Mouse (Mus musculus): ENCODE results near the gene Auts2. TPM values are rescaled to one million over a fixed set of nuclear protein-coding genes. Genes with fewer than 3 reads are reported as not detected.

The Auts2 gene
- polyA plus RNA-seq, 1 experiment = 9.6 TPM

DNA sequence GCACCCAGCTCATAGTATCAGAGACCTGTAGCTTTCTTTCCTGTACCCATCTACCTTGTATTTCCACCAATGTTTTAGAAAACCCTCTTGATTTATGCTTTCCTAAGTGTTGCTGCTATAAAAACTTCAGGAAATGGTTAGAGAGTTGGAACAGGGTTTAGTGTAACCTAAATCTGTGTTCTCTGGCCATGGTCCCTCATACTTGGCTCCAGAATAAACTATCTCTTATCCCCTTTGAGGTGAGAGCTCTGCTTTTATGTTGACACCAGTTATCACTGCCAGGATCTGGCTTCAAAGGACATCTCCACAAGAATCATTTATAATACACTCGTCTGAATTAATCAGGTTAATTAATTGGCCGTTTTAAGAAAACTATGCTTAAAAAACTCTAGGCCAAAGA lies 714.5 kb downstream of the Auts2 start:
- DNase-seq = no peak
- no peaks in the 10 kb centered on the region; the same call in 1 of the 2 replicates for H3K4me1 ChIP-seq (ENCODE audit: control insufficient read depth, insufficient read depth, low read length)
- TF ChIP-seq POLR2A (IDR thresholded peaks at IDR 0.05; ENCODE audit: borderline replicate concordance, extremely low read depth, low read depth, low read length) (no peak), CTCF (IDR thresholded peaks at IDR 0.05; ENCODE audit: insufficient read depth, low read length) (no peak)
- no peak overlapping the region for H3K4me3 ChIP-seq (replicated peaks; ENCODE audit: extremely low read depth, low read depth, low read length)
- WGBS = 54% methylated on average over 2 of the region's 2 CpGs

DNA sequence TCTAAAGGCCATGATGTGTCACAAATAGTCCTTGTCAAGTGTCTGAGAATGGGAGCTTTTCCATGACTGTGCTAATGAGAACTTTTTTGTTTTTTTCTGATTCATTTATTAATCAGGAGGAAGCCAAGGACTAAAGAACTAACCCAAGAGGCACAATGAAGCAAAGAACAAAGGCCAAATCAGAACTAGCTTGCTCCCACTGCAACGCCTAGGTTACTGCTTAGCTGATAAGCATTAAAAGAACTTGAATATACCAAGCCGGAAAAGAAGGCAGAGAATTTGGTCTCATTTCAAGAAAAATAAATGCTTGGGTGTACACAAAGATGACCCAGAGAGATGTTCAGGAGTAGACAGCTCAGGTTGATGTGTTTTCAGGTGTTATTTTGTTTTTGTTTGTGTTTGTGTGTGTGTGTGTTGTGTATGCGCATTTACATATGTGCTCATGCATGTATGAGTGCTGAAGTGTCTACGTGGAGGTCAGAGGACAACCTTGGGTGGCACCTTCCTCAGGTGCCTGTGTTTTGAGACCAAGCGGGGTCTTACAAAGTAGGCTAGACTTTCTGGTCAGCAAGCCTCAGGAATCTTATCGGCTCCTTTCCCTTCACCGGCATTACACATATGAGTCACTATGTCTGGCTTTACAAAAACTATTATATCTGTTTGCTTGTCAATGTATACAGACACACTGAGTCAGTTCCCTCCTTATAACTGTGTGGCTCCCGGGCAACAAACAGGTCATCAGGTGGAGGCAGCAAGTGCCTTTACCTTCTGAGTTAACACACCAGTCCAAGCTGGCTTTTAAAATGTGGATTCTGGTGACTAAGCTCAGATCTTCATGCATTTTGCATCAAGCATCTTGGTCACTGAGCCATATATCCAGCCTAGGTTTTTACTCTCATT lies 716.5 kb downstream of the Auts2 start:
- H3K4me3 ChIP-seq (replicated peaks; ENCODE audit: extremely low read depth, low read depth, low read length) = no peak overlapping the region
- no peak for DNase-seq
- TF ChIP-seq CTCF (IDR thresholded peaks at IDR 0.05; ENCODE audit: insufficient read depth, low read length) (no peak), POLR2A (IDR thresholded peaks at IDR 0.05; ENCODE audit: borderline replicate concordance, extremely low read depth, low read depth, low read length) (no peak)
- WGBS = 88% methylated on average over 8 of the region's 8 CpGs
- H3K4me1 ChIP-seq (ENCODE audit: control insufficient read depth, insufficient read depth, low read length) = no peaks in the 10 kb centered on the region; the same call in 1 of the 2 replicates

- no peak for DNase-seq
- H3K4me1 ChIP-seq (ENCODE audit: control insufficient read depth, insufficient read depth, low read length) = no peaks in the 10 kb centered on the region; the same call in 1 of the 2 replicates
- 80% methylated on average over 3 of the region's 3 CpGs for WGBS
- TF ChIP-seq CTCF (IDR thresholded peaks at IDR 0.05; ENCODE audit: insufficient read depth, low read length) (no peak), POLR2A (IDR thresholded peaks at IDR 0.05; ENCODE audit: borderline replicate concordance, extremely low read depth, low read depth, low read length) (no peak)
- H3K4me3 ChIP-seq (replicated peaks; ENCODE audit: extremely low read depth, low read depth, low read length) = no peak overlapping the region
Observed at GRCm38 (mm10) chr5:131825421-131825820, 717.7 kb downstream of the Auts2 start.

DNA sequence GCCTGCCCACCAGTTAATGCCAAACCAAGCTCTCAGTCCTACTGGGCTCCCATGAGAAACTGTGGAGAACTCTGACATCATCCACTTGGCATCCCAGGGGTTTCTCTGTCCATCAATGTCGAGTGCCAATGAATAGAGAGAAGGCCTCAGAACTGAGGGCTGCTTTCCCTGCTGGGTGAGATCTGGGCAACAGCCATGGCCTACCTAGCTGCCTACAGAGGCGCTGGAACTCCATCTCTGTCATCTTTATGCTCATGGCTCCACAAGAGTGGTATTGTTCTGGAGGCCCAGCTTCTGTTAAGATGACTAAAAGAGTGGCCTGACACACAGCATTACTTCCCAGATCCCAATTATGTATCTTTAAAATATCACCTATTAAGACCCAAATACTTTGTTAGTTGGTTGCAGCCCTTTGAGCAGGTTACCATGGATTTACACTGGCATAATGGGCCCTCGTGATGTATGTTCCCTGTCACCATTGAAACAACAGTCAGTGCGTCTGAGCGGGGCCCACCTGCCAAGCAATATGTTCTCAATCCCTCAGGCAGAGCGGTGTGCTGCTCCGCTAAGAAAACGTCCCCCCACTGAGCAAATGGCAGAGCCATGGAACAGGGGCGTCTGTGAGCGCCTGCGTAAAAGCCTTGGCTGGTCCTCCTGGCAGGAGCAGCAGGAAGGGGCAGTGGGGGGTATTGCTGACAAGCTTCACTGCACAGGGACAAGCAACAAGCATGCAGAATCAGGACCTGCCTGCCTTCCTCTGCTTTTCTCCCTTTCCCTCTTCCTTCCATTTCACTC lies 718.8 kb downstream of the Auts2 start:
- H3K4me1 ChIP-seq (ENCODE audit: control insufficient read depth, insufficient read depth, low read length) = no peaks in the 10 kb centered on the region
- DNase-seq = no peak
- no peak overlapping the region for H3K4me3 ChIP-seq (replicated peaks; ENCODE audit: extremely low read depth, low read depth, low read length)
- TF ChIP-seq POLR2A (IDR thresholded peaks at IDR 0.05; ENCODE audit: borderline replicate concordance, extremely low read depth, low read depth, low read length) (no peak), CTCF (IDR thresholded peaks at IDR 0.05; ENCODE audit: insufficient read depth, low read length) (no peak)
- WGBS = 71% methylated on average over 11 of the region's 11 CpGs

GRCm38 (mm10) chr5:131821461-131821860 lies 721.7 kb downstream of the Auts2 start:
- WGBS = 77% methylated on average over 4 of the region's 4 CpGs
- no peak overlapping the region for H3K4me3 ChIP-seq (replicated peaks; ENCODE audit: extremely low read depth, low read depth, low read length)
- no peak for DNase-seq
- no peaks in the 10 kb centered on the region for H3K4me1 ChIP-seq (ENCODE audit: control insufficient read depth, insufficient read depth, low read length)
- no peak for TF ChIP-seq POLR2A (IDR thresholded peaks at IDR 0.05; ENCODE audit: borderline replicate concordance, extremely low read depth, low read depth, low read length)
- no peak for TF ChIP-seq CTCF (IDR thresholded peaks at IDR 0.05; ENCODE audit: insufficient read depth, low read length)

GRCm38 (mm10) chr5:131819251-131819691 lies 723.9 kb downstream of the Auts2 start:
- WGBS = 76% methylated on average over 15 of the region's 15 CpGs
- peak; percentile 9 for DNase-seq
- Histone ChIP-seq H3K4me3 (replicated peaks; ENCODE audit: extremely low read depth, low read depth, low read length) (no peak overlapping the region), H3K4me1 (ENCODE audit: control insufficient read depth, insufficient read depth, low read length) (no peaks in the 10 kb centered on the region)
- TF ChIP-seq CTCF (IDR thresholded peaks at IDR 0.05; ENCODE audit: insufficient read depth, low read length) (no peak), POLR2A (IDR thresholded peaks at IDR 0.05; ENCODE audit: borderline replicate concordance, extremely low read depth, low read depth, low read length) (no peak)

DNA sequence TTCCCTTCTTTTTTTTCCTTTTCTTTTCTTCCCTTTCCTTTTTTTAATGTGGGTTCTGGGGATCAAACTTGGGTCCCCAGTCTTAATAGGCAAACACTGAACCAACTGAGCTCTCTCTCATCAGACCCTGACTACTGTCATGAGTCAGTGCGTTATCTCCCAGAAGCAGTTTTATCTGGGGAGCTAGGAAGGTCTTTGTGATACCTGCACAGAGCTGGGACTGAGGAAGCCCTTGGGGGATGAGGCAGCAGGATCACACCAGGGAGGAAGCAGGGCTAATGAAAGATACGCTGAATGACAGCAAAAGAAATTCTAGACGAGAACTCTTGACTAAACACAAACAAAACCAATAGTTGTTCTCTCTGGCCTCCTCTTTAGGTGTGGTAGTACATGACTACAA lies 727.6 kb downstream of the Auts2 start:
- Histone ChIP-seq H3K4me3 (replicated peaks; ENCODE audit: extremely low read depth, low read depth, low read length) (no peak overlapping the region), H3K4me1 (ENCODE audit: control insufficient read depth, insufficient read depth, low read length) (0 out of 2 replicates have a peak, but pooled peaks cover 3% of the 10 kb centered on the region)
- no peak for DNase-seq
- WGBS = 77% methylated on average over 3 of the region's 3 CpGs
- TF ChIP-seq CTCF (IDR thresholded peaks at IDR 0.05; ENCODE audit: insufficient read depth, low read length) = no peak
- TF ChIP-seq POLR2A (IDR thresholded peaks at IDR 0.05; ENCODE audit: borderline replicate concordance, extremely low read depth, low read depth, low read length) = no peak

GRCm38 (mm10) chr5:131814503-131815003 lies 728.6 kb downstream of the Auts2 start:
- 0 out of 2 replicates have a peak, but pooled peaks cover 3% of the 10 kb centered on the region for H3K4me1 ChIP-seq (ENCODE audit: control insufficient read depth, insufficient read depth, low read length)
- H3K4me3 ChIP-seq (replicated peaks; ENCODE audit: extremely low read depth, low read depth, low read length) = no peak overlapping the region
- no peak for TF ChIP-seq CTCF (IDR thresholded peaks at IDR 0.05; ENCODE audit: insufficient read depth, low read length)
- TF ChIP-seq POLR2A (IDR thresholded peaks at IDR 0.05; ENCODE audit: borderline replicate concordance, extremely low read depth, low read depth, low read length) = no peak
- no peak for DNase-seq
- WGBS = 33% methylated on average over 9 of the region's 9 CpGs

- TF ChIP-seq CTCF (IDR thresholded peaks at IDR 0.05; ENCODE audit: insufficient read depth, low read length) (no peak), POLR2A (IDR thresholded peaks at IDR 0.05; ENCODE audit: borderline replicate concordance, extremely low read depth, low read depth, low read length) (no peak)
- 0 out of 2 replicates have a peak, but pooled peaks cover 3% of the 10 kb centered on the region for H3K4me1 ChIP-seq (ENCODE audit: control insufficient read depth, insufficient read depth, low read length)
- WGBS = 47% methylated on average over 10 of the region's 10 CpGs
- no peak overlapping the region for H3K4me3 ChIP-seq (replicated peaks; ENCODE audit: extremely low read depth, low read depth, low read length)
- no peak for DNase-seq
Observed at GRCm38 (mm10) chr5:131813952-131814502, 729.1 kb downstream of the Auts2 start.

All from lung, adult 2 months (tissue).